Mouse (Mus musculus) heart, postnatal 0 days (tissue): ENCODE results near the gene Usf2.

Experiments used
- CTCF ChIP-seq: IDR thresholded peaks from 2 replicates; pipeline ENCODE4 v1.5.1; 2016; ENCODE audit warnings: antibody characterized with exemption, control low read depth, low read depth
- EP300 ChIP-seq: IDR thresholded peaks from 2 replicates; pipeline ENCODE4 v1.6.1; 2016; ENCODE audit warnings: antibody characterized with exemption, low read depth

DNA sequence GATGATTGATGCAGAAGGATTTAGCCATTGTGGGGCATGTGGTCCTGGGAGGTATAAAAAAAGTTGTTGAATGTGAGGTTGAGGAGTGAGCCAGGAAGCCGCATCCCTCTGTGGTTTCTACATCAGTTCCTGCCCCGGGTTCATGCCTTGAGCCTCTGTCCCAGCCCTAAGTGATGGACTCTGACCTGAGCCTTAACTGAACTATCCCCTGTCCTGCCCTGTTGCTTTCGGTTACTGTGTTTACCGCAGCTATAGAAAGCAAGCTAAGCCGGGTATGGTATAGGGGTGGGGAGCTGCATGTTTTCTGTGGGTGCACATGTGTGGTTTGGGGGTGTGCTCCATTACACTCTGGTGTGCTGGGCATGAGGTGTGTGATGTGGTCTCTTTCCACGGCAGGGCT lies 46.8 kb downstream of the Usf2 start:
- TF ChIP-seq CTCF (no peak), EP300 (no peak)
